Mouse (Mus musculus) forebrain, embryonic 11.5 days (tissue): ENCODE measurements around the gene Phactr1. TPM values are rescaled to one million over a fixed set of nuclear protein-coding genes. Genes with fewer than 3 reads are reported as not detected.

Experiments
- ATAC-seq: fragments of 200-750 bp; cut with Nextera tagmentation; replicated peaks from 2 replicates; pipeline ENCODE4 v1.8.0; 2017; ENCODE audit warnings: moderate TSS enrichment; ENCODE audit not compliant: low FRiP score
- DNase-seq: peaks from one replicate; pipeline ENCODE4 v3.0.0-alpha.2; 2017; ENCODE audit warnings: low spot score
- H3K27ac ChIP-seq: fragments of 300-500 bp; sonication (generic); 2 replicates; pipeline ENCODE4 v1.5.1; 2014; ENCODE audit warnings: low read depth, low read length
- H3K27me3 ChIP-seq: fragments of 300-500 bp; sonication (generic); 2 replicates; pipeline ENCODE4 v1.6.1; 2014; ENCODE audit warnings: mild to moderate bottlenecking, low read length, mixed read lengths; ENCODE audit not compliant: control insufficient read depth, insufficient read depth
- H3K36me3 ChIP-seq: fragments of 300-500 bp; sonication (generic); 2 replicates; pipeline ENCODE4 v1.6.1; 2014; ENCODE audit warnings: mild to moderate bottlenecking, low read length, moderate library complexity, mixed read lengths; ENCODE audit not compliant: control insufficient read depth, insufficient read depth
- H3K4me1 ChIP-seq: fragments of 300-500 bp; sonication (generic); replicated peaks from 2 replicates; pipeline ENCODE4 v1.6.1; 2014; ENCODE audit warnings: low read length, mixed read lengths; ENCODE audit not compliant: control insufficient read depth, insufficient read depth
- H3K4me2 ChIP-seq: fragments of 300-500 bp; sonication (generic); 2 replicates; pipeline ENCODE4 v1.6.1; 2014; ENCODE audit warnings: low read depth, mild to moderate bottlenecking, low read length, moderate library complexity, mixed read lengths; ENCODE audit not compliant: severe bottlenecking
- H3K4me3 ChIP-seq: fragments of 300-500 bp; sonication (generic); 2 replicates; pipeline ENCODE4 v1.5.1; 2014; ENCODE audit warnings: low read depth, low read length
- H3K9ac ChIP-seq: fragments of 300-500 bp; sonication (generic); 2 replicates; pipeline ENCODE4 v1.6.1; 2014; ENCODE audit warnings: low read length
- H3K9me3 ChIP-seq: fragments of 300-500 bp; sonication (generic); 2 replicates; pipeline ENCODE4 v1.6.1; 2016; ENCODE audit warnings: low read length, mixed read lengths; ENCODE audit not compliant: control insufficient read depth
- WGBS: fragments of 180-500 bp; shearing (Covaris S2); extraction: QIAGEN DNeasy Blood & Tissue Kit; methylation state at CpG from one replicate; pipeline ENCODE4 v1.1.7; 2014; 5-methylcytosine and 5-hydroxymethylcytosine counted together
- polyA plus RNA-seq: library from polyadenylated mRNA; unstranded; fragments of >200 nt; fragmentation: Nextera tagmentation; extraction: Ambion mirVana; gene quantifications from 2 replicates; pipeline ENCODE4 v1.2.1, GENCODE M21; 2014

Phactr1 gene
- polyA plus RNA-seq, 1 experiment from 2014 or later, result 12.4 TPM

DNA sequence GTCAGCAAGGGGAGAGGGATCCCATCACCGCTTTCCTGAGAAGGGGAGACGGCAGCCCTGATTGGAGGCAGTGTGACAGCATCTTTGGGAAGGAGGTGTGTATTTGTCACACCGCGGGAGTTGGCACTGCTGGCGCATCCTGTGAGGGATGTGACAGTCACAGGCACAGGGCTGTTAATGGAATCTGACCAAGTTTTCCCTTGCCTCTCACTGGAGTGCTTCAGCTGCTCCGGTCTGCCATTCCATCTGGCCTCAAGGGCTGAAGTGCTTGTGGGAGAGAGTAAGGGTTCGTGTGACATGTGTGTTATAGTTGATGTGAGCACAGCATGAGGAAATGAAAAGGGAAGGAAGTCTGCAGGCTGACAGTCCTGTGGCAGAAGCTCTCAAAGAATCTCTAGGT is 431.9 kb downstream of the Phactr1 start:
- DNase-seq, result no peak
- Histone ChIP-seq H3K4me1 (no peaks in the 10 kb centered on the region), H3K27ac (no peak overlapping the region), H3K9me3 (no peaks in the 10 kb centered on the region), H3K4me2 (no peak overlapping the region), H3K9ac (no peak overlapping the region), H3K4me3 (no peak overlapping the region), H3K27me3 (no peaks in the 10 kb centered on the region), H3K36me3 (no peaks in the 10 kb centered on the region)
- WGBS, result 84% methylated on average over 7 of the region's 7 CpGs
- no peak for ATAC-seq

DNA sequence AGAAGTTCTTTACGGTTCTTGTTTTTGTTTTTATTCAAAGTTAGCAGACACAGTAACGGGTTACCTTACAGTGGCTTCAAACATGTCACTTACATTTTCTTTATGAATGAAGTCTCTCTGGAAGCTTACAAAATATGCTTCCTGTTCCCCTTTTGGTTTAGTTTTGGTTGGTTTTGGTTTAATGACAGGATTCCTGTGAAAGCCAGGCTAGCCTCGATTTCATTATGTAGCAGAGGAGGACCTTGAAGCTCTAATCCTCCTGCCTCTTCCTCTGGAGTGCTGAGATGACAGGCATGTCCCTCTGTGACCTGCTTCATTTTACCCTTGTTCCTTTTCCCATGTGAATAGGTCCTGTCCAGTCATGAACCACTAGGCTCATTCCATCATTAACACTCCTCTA is 432.3 kb downstream of the Phactr1 start:
- Histone ChIP-seq H3K4me1 (no peaks in the 10 kb centered on the region), H3K9ac (no peak overlapping the region), H3K27ac (no peak overlapping the region), H3K9me3 (no peaks in the 10 kb centered on the region), H3K27me3 (no peaks in the 10 kb centered on the region), H3K4me3 (no peak overlapping the region), H3K4me2 (no peak overlapping the region), H3K36me3 (no peaks in the 10 kb centered on the region)
- ATAC-seq (no peak), DNase-seq (no peak)
- 88% methylated on average over 3 of the region's 3 CpGs for WGBS

DNA sequence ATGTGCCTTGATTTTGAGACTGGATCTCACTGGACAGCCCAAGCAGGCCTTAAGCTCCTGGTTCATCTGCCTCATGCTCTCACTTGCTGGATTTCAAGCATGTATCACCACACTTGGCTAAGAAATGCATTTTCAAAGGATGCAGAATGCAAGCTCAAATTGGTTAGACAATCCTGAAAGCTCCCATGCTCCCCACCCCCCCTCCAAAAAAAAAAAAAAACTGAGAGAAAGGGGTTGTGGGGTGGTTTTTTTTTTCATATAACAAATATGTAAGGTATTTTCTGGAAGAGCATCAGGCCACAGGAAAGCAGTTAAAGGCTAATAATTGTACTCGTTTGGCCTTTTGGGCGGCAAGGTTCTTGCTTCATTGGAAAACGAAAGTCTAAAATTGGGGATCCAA is 432.7 kb downstream of the Phactr1 start:
- H3K4me3 ChIP-seq, result no peak overlapping the region
- H3K4me1 ChIP-seq, result no peaks in the 10 kb centered on the region
- DNase-seq, result no peak
- H3K9me3 ChIP-seq, result no peaks in the 10 kb centered on the region
- H3K27me3 ChIP-seq, result no peaks in the 10 kb centered on the region
- no peak overlapping the region for H3K27ac ChIP-seq
- WGBS, result 94% methylated on average over 3 of the region's 3 CpGs
- H3K9ac ChIP-seq, result no peak overlapping the region
- H3K4me2 ChIP-seq, result no peak overlapping the region
- H3K36me3 ChIP-seq, result no peaks in the 10 kb centered on the region
- no peak for ATAC-seq

DNA sequence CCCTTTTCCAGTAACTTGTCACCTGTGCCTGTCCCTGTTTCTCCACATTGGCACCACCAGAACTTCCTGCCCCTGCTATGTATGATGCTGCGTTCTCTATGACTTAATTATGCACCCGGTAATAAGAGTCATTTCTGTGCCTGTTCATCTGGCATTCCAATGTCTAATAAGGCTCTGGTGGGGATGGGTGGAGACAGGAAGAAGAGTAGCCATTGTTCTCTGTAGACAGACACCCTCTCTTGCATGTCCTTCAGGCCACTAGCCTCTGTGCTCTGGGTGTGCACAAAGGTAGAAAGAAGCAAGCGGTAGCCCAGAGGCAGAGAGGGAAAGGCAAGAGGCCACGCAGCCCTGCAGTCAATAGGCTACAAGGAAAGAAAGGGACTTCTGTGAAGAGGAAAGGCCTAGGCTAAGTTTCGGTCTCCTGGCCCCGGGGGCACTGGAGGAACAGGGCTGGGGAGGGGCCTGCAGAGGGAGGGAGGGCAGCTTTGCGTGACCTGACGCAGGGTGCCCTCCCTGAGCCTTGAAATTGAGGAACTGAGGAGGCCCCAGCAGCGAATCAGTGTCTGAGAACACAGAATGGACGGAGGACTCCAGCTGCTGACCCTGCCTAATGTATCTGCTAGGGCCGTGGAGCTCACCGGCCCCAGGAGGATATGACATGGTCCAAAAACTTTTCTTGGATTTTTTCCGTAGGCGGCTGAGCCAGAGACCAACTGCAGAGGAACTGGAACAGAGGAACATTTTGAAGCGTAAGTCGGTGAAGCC is 442.1 kb downstream of the Phactr1 start:
- DNase-seq (no peak), ATAC-seq (no peak)
- no peak overlapping the region for H3K27ac ChIP-seq
- H3K27me3 ChIP-seq, result no peaks in the 10 kb centered on the region
- H3K9ac ChIP-seq, result no peak overlapping the region
- 70% methylated on average over 16 of the region's 16 CpGs for WGBS
- H3K4me1 ChIP-seq, result 0 out of 2 replicates have a peak, but pooled peaks cover 3% of the 10 kb centered on the region
- no peak overlapping the region for H3K4me3 ChIP-seq
- H3K9me3 ChIP-seq, result no peaks in the 10 kb centered on the region
- H3K36me3 ChIP-seq, result no peaks in the 10 kb centered on the region
- H3K4me2 ChIP-seq, result no peak overlapping the region

DNA sequence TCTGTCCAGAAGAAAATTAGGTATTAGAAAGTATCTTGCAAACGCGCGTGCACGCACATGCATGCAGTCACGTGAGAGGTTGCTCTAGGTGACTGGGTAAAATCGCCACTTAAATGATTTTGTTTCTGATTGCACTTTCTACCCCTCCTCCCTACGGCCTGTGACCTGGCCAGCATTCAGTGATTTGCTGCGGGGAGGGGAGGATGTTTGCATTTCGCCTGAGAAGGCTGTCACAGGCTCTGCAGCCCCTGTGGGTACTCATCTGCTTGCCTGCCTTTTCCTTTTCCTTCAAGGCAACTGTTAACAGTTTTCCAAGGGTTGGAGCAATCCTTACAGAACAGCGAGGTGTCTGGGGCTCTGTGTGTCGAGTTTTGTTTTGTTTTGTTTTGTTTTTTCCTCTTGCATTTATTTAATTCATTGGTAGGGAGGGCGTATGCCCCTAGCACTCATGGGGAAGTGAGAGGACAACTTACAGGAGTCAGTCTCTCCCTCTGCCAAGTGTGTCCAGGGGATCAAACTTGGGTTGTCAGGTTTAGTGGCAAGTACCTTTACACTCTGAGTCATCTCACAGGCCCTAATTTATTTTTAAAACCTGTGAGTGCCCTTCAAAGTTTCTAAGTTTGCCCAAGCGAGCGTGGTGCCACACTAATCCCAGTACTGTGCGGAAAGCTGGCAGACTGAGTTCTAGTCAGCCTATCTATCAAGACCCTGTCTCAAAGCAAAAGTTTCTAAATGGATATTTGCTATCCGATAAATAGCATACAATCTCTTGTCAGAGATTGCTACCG is 443.7 kb downstream of the Phactr1 start:
- Histone ChIP-seq H3K9me3 (no peaks in the 10 kb centered on the region), H3K27ac (no peak overlapping the region), H3K4me3 (no peak overlapping the region), H3K4me1 (0 out of 2 replicates have a peak, but pooled peaks cover 3% of the 10 kb centered on the region), H3K27me3 (no peaks in the 10 kb centered on the region), H3K9ac (no peak overlapping the region), H3K36me3 (no peaks in the 10 kb centered on the region), H3K4me2 (no peak overlapping the region)
- WGBS, result 53% methylated on average over 17 of the region's 17 CpGs
- no peak for DNase-seq
- no peak for ATAC-seq

DNA sequence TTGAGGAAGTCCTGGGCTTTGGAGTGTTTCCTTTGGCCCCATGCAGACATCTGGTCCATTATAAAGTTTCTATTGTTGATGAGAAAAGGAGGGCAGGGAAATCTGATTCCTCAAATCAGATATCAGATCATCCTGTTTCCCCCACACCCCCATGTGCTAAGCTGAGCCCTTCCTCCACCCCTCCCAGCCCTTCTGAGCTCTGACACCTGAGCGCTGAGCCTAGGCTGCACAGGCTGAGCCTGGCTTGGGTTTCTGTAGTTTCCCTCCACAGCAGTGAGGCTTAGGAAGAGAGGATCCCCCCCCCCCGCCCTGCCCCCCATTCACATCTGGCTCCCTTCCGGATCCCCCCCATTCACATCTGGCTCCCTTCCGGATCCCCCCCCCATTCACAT is 444.3 kb downstream of the Phactr1 start:
- H3K4me1 ChIP-seq, result 0 out of 2 replicates have a peak, but pooled peaks cover 5% of the 10 kb centered on the region
- no peaks in the 10 kb centered on the region for H3K9me3 ChIP-seq
- no peak overlapping the region for H3K4me2 ChIP-seq
- no peak overlapping the region for H3K4me3 ChIP-seq
- no peak overlapping the region for H3K9ac ChIP-seq
- DNase-seq, result no peak
- no peaks in the 10 kb centered on the region for H3K27me3 ChIP-seq
- WGBS, result 48% methylated on average over 3 of the region's 4 CpGs
- no peak for ATAC-seq
- H3K27ac ChIP-seq, result no peak overlapping the region
- H3K36me3 ChIP-seq, result no peaks in the 10 kb centered on the region

DNA sequence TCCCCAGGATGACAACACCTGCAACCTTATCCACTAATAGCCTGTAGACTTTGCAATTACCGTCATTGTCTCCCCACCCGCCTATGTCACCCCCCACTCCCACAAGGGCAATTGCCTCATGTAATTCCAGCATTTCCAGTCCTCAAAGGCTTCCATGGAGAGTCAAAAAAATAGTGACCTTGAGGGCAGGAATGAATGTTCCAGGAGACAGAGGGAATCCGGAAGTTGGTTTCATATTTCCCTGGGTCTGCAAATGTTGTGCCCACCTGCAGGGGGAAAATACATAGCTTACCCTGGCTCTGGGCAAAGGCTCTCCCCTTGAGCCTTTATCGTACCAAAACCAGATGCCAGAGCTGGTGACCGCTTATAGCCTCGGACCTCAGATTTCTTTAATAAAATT is 449.7 kb downstream of the Phactr1 start:
- no peaks in the 10 kb centered on the region for H3K27me3 ChIP-seq
- no peak overlapping the region for H3K9ac ChIP-seq
- 0 out of 2 replicates have a peak, but pooled peaks cover 2% of the 10 kb centered on the region for H3K4me1 ChIP-seq
- DNase-seq (no peak), ATAC-seq (no peak)
- no peaks in the 10 kb centered on the region for H3K9me3 ChIP-seq
- WGBS, result 79% methylated on average over 6 of the region's 6 CpGs
- H3K4me2 ChIP-seq, result no peak overlapping the region
- no peak overlapping the region for H3K27ac ChIP-seq
- no peaks in the 10 kb centered on the region for H3K36me3 ChIP-seq
- H3K4me3 ChIP-seq, result no peak overlapping the region

DNA sequence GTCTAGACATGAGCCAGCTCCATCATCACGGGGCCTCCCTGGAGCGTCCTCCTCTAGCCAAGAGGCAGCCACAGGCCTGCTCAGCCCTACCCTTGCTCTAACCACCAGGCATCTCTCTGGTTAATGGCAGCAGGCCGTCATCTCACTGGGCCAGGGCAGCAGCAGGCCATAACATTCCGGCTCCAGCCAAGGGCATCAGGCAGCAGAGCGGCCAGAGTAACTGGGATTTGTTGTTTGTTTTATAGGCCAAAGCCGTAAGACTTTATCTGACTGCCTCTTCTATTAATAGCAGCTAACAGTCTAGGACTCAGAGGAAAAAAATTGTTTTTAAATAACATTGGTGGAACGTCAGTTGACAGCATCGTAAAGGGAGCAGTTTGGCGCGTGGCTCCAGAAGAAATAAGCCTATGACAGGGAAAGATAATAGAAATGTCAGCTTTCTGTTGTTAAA is 451.3 kb downstream of the Phactr1 start:
- H3K4me2 ChIP-seq, result no peak overlapping the region
- ATAC-seq, result no peak
- DNase-seq, result no peak
- H3K27me3 ChIP-seq, result no peaks in the 10 kb centered on the region
- H3K9me3 ChIP-seq, result no peaks in the 10 kb centered on the region
- no peak overlapping the region for H3K27ac ChIP-seq
- H3K4me3 ChIP-seq, result no peak overlapping the region
- 0 out of 2 replicates have a peak, but pooled peaks cover 2% of the 10 kb centered on the region for H3K4me1 ChIP-seq
- H3K9ac ChIP-seq, result no peak overlapping the region
- 90% methylated on average over 10 of the region's 10 CpGs for WGBS
- H3K36me3 ChIP-seq, result no peaks in the 10 kb centered on the region
